Mouse (Mus musculus) myocyte (in vitro differentiated cells): ENCODE measurements around the gene Dcst1.

Source experiments
- CEBPB ChIP-seq: IDR thresholded peaks from 2 replicates; pipeline ENCODE4 v1.6.1; 2011; ENCODE audit warnings: mild to moderate bottlenecking, moderate library complexity; ENCODE audit not compliant: poor library complexity, insufficient read depth, severe bottlenecking
- E2F4 ChIP-seq: IDR thresholded peaks from one replicate; pipeline ENCODE4 v1.6.1; 2011; ENCODE audit warnings: mild to moderate bottlenecking, control low read depth, moderate library complexity; ENCODE audit not compliant: insufficient read depth
- MAX ChIP-seq: IDR thresholded peaks from one replicate; pipeline ENCODE4 v1.6.1; 2011; ENCODE audit warnings: low read depth, mild to moderate bottlenecking, control low read depth
- MYOD1 ChIP-seq, 3 experiments: IDR thresholded peaks; one replicate each; pipeline ENCODE4 v1.6.1; 2011; ENCODE audit warnings: control low read depth in 2 of 3, low read depth in 2 of 3, mild to moderate bottlenecking in 2 of 3, moderate library complexity in 1 of 3; ENCODE audit not compliant: insufficient read length in 2 of 3, control insufficient read depth in 1 of 3
- MYOG ChIP-seq, 3 experiments: IDR thresholded peaks; one replicate each; pipeline ENCODE4 v1.6.1; 2011; ENCODE audit warnings: control low read depth in 2 of 3, low read depth in 2 of 3, mild to moderate bottlenecking in 2 of 3; ENCODE audit not compliant: insufficient read length in 2 of 3, control insufficient read depth in 1 of 3, insufficient read depth in 1 of 3
- POLR2A ChIP-seq: IDR thresholded peaks from one replicate; pipeline ENCODE4 v1.6.1; 2011; ENCODE audit warnings: low read depth, mild to moderate bottlenecking, control low read depth, moderate library complexity; ENCODE audit not compliant: insufficient read length
- POLR2AphosphoS2 ChIP-seq: IDR thresholded peaks from one replicate; pipeline ENCODE4 v1.6.1; 2011; ENCODE audit warnings: low read depth, control low read depth; ENCODE audit not compliant: insufficient read length
- SRF ChIP-seq: IDR thresholded peaks from one replicate; pipeline ENCODE4 v1.6.1; 2011; ENCODE audit warnings: low read depth; ENCODE audit not compliant: control insufficient read depth, insufficient read length
- TCF12 ChIP-seq: IDR thresholded peaks from one replicate; pipeline ENCODE4 v1.6.1; 2011; ENCODE audit warnings: mild to moderate bottlenecking, control low read depth; ENCODE audit not compliant: poor library complexity, insufficient read depth, severe bottlenecking
- USF1 ChIP-seq: IDR thresholded peaks from one replicate; pipeline ENCODE4 v1.6.1; 2011; ENCODE audit warnings: low read depth, mild to moderate bottlenecking, control low read depth, moderate library complexity

DNA sequence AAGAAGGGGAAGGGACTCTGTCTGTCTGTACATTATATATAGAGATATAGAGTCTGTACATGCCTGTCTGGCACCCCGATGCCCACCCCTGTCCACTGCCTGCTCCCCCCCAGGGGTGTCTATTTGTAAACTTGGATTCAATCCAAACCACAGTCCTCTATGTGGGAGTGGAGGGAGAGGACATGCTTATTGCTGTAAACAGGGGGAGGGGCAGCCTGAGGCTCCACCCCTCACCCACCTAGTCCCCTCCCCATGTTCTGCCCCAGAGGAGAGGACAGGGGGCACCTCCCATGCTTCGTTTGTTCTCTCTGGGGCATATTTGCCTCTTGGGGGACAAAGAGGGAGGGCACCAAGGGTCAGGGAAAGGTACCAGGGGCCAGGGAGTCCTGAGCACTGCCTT lies 50.3 kb downstream of the Dcst1 start:
- TF ChIP-seq POLR2A (no peak), POLR2AphosphoS2 (no peak), MAX (no peak), USF1 (no peak), CEBPB (no peak), SRF (no peak), TCF12 (no peak), MYOG (IDR thresholded peaks at IDR 0.05; ENCODE audit: control insufficient read depth in 1 of 3, insufficient read depth in 1 of 3, insufficient read length in 2 of 3, low read depth in 2 of 3) (no peak), E2F4 (no peak), MYOD1 (IDR thresholded peaks at IDR 0.05; ENCODE audit: control insufficient read depth in 1 of 3, insufficient read length in 2 of 3, low read depth in 2 of 3) (no peak)
